Mouse (Mus musculus) bone marrow, adult 2 months (tissue): ENCODE measurements around the gene Il4i1.

ENCODE experiments used
- CTCF ChIP-seq: fragments of 200-500 bp; IDR thresholded peaks from 2 replicates; pipeline ENCODE4 v1.5.1; 2011; ENCODE audit warnings: low read length, control low read depth; ENCODE audit not compliant: control insufficient read depth, insufficient read depth
- POLR2A ChIP-seq: fragments of 200-500 bp; IDR thresholded peaks from 2 replicates; pipeline ENCODE4 v1.6.1; 2011; ENCODE audit warnings: low read depth, mild to moderate bottlenecking, control low read depth, low read length, borderline replicate concordance; ENCODE audit not compliant: control insufficient read depth

DNA sequence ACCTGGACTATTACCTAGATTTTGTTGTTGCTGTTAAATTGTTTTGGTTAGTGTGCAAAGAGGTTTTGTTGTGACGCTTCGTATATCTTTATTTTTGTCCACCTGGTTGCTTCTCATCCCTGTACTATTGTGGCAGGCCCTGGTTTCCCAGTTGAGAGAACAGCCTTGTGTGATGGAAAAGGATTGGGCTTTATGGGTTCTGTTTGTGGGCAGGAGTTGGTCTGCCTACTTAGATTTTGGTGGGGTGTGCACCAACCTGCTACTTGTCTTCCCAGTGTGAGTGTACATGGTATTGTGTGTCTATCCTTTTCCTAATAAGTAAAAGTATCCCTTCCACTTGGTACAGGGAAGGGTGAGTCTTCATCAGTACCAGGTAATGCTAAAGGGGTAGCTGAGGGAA is 3.2 kb downstream of the Il4i1 start:
- TF ChIP-seq CTCF (no peak), POLR2A (no peak)
